Mouse (Mus musculus): ENCODE measurements around the gene Mydgf.

DNA sequence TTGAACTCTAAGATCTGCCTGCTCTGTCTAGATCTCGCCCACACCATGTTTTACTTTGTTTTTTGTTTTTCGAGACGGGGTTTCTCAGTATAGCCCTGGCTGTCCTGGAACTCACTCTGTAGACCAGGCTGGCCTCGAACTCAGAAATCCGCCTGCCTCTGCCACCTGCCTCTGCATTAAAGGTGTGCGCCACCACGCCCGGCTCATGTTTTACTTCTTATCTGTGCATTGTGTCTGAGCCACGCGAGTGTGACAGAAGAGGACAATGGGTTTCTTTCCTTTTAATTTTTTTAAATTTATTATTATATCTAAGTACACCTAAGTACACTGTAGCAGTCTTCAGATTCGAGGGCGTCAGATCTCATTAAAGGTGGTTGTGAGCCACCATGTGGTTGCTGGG lies 35.5 kb upstream of the Mydgf start:
- TF ChIP-seq CTCF (IDR thresholded peaks at IDR 0.05; ENCODE audit: borderline replicate concordance, insufficient read depth, low read length) (no peak), POLR2A (IDR thresholded peaks at IDR 0.05; ENCODE audit: low read depth, low read length) (no peak)

Measured in embryonic fibroblast, embryonic 13.5 days (primary cell).